Mouse (Mus musculus) bone marrow, adult 2 months (tissue): ENCODE measurements around the gene Smyd3.
"Not testable (repeated sequence)": the region's sequence is repeated elsewhere in the genome, so short reads cannot be mapped to it uniquely, and the experiment has no call there.

Experiments used
- CTCF ChIP-seq: fragments of 200-500 bp; IDR thresholded peaks from 2 replicates; pipeline ENCODE4 v1.5.1; 2011; ENCODE audit warnings: low read length, control low read depth; ENCODE audit not compliant: control insufficient read depth, insufficient read depth
- POLR2A ChIP-seq: fragments of 200-500 bp; IDR thresholded peaks from 2 replicates; pipeline ENCODE4 v1.6.1; 2011; ENCODE audit warnings: low read depth, mild to moderate bottlenecking, control low read depth, low read length, borderline replicate concordance; ENCODE audit not compliant: control insufficient read depth

DNA sequence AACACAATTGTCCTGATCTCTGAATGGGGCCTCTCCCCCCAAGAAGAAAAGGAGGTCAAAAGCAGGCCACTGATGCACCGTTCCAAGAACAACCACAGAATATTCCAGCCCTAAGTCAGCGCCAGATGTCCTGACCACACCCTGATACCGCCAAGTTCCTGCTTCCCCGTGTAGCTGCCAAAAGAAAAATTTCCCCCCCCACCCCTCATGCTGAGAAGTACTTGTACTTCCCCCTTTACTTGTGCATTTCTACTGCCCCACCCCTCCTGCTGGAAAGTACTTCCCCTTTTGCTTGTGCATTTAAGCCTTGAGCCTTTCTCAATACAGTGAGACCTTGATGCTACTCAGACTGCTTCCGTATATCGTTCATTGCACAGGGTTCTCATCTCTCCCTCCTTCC lies 227.7 kb downstream of the Smyd3 start:
- not testable (repeated sequence) for TF ChIP-seq CTCF, POLR2A
